ENCODE assay signal across 7 mouse cellular contexts in genomic region chrX:77511301-77511993, GRCm38 (mm10). TPM values are rescaled to one million over a fixed set of nuclear protein-coding genes. Genes with fewer than 3 reads are reported as not detected.
A peak's percentile ranks its signal among the peaks of the same experiment; 100 is the strongest.
DNase-seq lines count a peak whose midpoint lies in the region; ATAC-seq lines count a peak whose summit lies in the region.

No protein-coding gene starts in this region.

- DNase-seq in cerebellum, postnatal 25 days = peak; percentile 45 to 50
- peak; percentile 19 for DNase-seq in gastrocnemius, postnatal 25 days
- DNase-seq in midbrain, embryonic 14.5 days = peak; percentile 71
- peak; percentile 28 to 42 for DNase-seq in spleen, postnatal 10 days (ENCODE audit: low spot score in 2 of 2)

- H3K4me2 ChIP-seq in limb, embryonic 12.5 days = peak overlapping the region; percentile 59
- peak overlapping the region; percentile 61 for H3K4me2 ChIP-seq in midbrain, embryonic 14.5 days (ENCODE audit: low read length)

- H3K4me3 ChIP-seq in limb, embryonic 12.5 days (replicated peaks) = peak overlapping the region; percentile 60
- H3K4me3 ChIP-seq in midbrain, embryonic 14.5 days (replicated peaks; ENCODE audit: low read depth, low read length) = peak overlapping the region; percentile 59

- H3K9ac ChIP-seq in limb, embryonic 12.5 days (replicated peaks) = peak overlapping the region; percentile 83
- H3K9ac ChIP-seq in midbrain, embryonic 14.5 days (replicated peaks; ENCODE audit: low read length) = peak overlapping the region; percentile 78

- H3K9me3 ChIP-seq in limb, embryonic 12.5 days = no peaks in the 10 kb centered on the region
- no peaks in the 10 kb centered on the region for H3K9me3 ChIP-seq in midbrain, embryonic 14.5 days (ENCODE audit: control insufficient read depth, low read length)

- WGBS in limb, embryonic 12.5 days = 11% methylated on average over 54 of the region's 55 CpGs
- WGBS in midbrain, embryonic 14.5 days = 18% methylated on average over 55 of the region's 55 CpGs

- H3K27ac ChIP-seq in limb, embryonic 12.5 days = peak overlapping the region; percentile 97
- H3K27ac ChIP-seq in midbrain, embryonic 14.5 days (replicated peaks; ENCODE audit: low read depth, low read length) = peak overlapping the region; percentile 95

- peak; percentile 11 for ATAC-seq in activated CD4-positive, CD25-positive, alpha-beta regulatory T cell, adult 4 months
- ATAC-seq in inflammation-experienced regulatory T-cells, adult 6 months = peak; percentile 25
- ATAC-seq in limb, embryonic 12.5 days (ENCODE audit: insufficient number of reproducible peaks, insufficient read depth, low FRiP score, low TSS enrichment, low read depth) = peak; percentile 33; the same call in 1 of the 2 replicates
- peak; percentile 38 for ATAC-seq in midbrain, embryonic 14.5 days (ENCODE audit: low FRiP score, low TSS enrichment)

- peaks cover 5% of the 10 kb centered on the region; the same call in 1 of the 2 replicates for H3K4me1 ChIP-seq in limb, embryonic 12.5 days (replicated peaks)
- H3K4me1 ChIP-seq in midbrain, embryonic 14.5 days (ENCODE audit: control insufficient read depth, insufficient read depth, low read length) = no peaks in the 10 kb centered on the region

- no peaks in the 10 kb centered on the region for H3K27me3 ChIP-seq in limb, embryonic 12.5 days
- no peaks in the 10 kb centered on the region for H3K27me3 ChIP-seq in midbrain, embryonic 14.5 days (ENCODE audit: control insufficient read depth, insufficient read depth, low read length)

- no peaks in the 10 kb centered on the region for H3K36me3 ChIP-seq in limb, embryonic 12.5 days
- H3K36me3 ChIP-seq in midbrain, embryonic 14.5 days (ENCODE audit: control insufficient read depth, insufficient read depth, low read length) = no peaks in the 10 kb centered on the region

RNA-seq across cellular contexts. Expression of gene Tbl1x, which starts 0.6 kb away (rescaled TPM):
- polyA plus RNA-seq in activated CD4-positive, CD25-positive, alpha-beta regulatory T cell, adult 4 months (2017; shearing (Covaris generic)) = 10 to 100 TPM; 28.8 to 31.4 TPM
- total RNA-seq in gastrocnemius, postnatal 25 days (2021) = 10 to 100 TPM in 1 of 2 experiments, 1 to 10 TPM in 1; 8.7 to 10.3 TPM
- polyA plus RNA-seq in inflammation-experienced regulatory T-cells, adult 6 months (2017; shearing (Covaris generic)) = 10 to 100 TPM; 25.4 to 31.4 (median 27.7) TPM
- 79.7 and 84.0 TPM in 2 replicates for polyA plus RNA-seq in limb, embryonic 12.5 days (2016; fragmentation: Nextera tagmentation; extraction: Ambion mirVana)
- polyA plus RNA-seq in midbrain, embryonic 14.5 days (2014; fragmentation: Nextera tagmentation; extraction: Ambion mirVana) = 39.2 and 54.1 TPM in 2 replicates

Comparison
In these comparisons a context has a peak if more than half of its experiments do, and no peak if none do; other contexts are left out.
1. Peak in every context shown above with its lines: DNase-seq, ATAC-seq, H3K4me3 ChIP-seq and H3K27ac ChIP-seq.
2. DNase-seq: peak in every context shown above with its lines; median percentile 71 in midbrain, embryonic 14.5 days; 48 in cerebellum, postnatal 25 days; 35 in spleen, postnatal 10 days; 19 in gastrocnemius, postnatal 25 days.